Mouse (Mus musculus) layer of hippocampus, adult 11-12 months (tissue): ENCODE data around the gene Alpl.

Experiments used
- DNase-seq: peaks from one replicate; pipeline ENCODE4 v3.0.0; 2022; ENCODE audit warnings: low spot score

Gene Alpl

GRCm38 (mm10) chr4:137717005-137717404 lies 79.2 kb downstream of the Alpl start:
- DNase-seq: no peak

- no peak for DNase-seq
These were observed 82.1 kb downstream of the Alpl start for GRCm38 (mm10) chr4:137714020-137714624.

GRCm38 (mm10) chr4:137712963-137713362 lies 83.2 kb downstream of the Alpl start:
- DNase-seq: no peak

GRCm38 (mm10) chr4:137707216-137707990 lies 88.8 kb downstream of the Alpl start:
- DNase-seq: peak; percentile 68

- no peak for DNase-seq
These were observed 89.7 kb downstream of the Alpl start for GRCm38 (mm10) chr4:137706510-137706909.

- no peak for DNase-seq
These were observed 90.8 kb downstream of the Alpl start for GRCm38 (mm10) chr4:137705379-137705778.

- DNase-seq: no peak
These were observed 91.6 kb downstream of the Alpl start for GRCm38 (mm10) chr4:137704561-137704960.

- no peak for DNase-seq
These were observed 93.1 kb downstream of the Alpl start for GRCm38 (mm10) chr4:137703077-137703476.

- no peak for DNase-seq
These were observed 95.2 kb downstream of the Alpl start for GRCm38 (mm10) chr4:137700960-137701359.

GRCm38 (mm10) chr4:137699264-137700211 lies 96.6 kb downstream of the Alpl start:
- no peak for DNase-seq

- DNase-seq: no peak
These were observed 97.9 kb downstream of the Alpl start for GRCm38 (mm10) chr4:137698076-137698985.

GRCm38 (mm10) chr4:137697156-137697885 lies 98.9 kb downstream of the Alpl start:
- no peak for DNase-seq

GRCm38 (mm10) chr4:137695900-137696299 lies 100.3 kb downstream of the Alpl start:
- DNase-seq: no peak

GRCm38 (mm10) chr4:137695300-137695699 lies 100.9 kb downstream of the Alpl start:
- no peak for DNase-seq

GRCm38 (mm10) chr4:137692107-137692902 lies 103.9 kb downstream of the Alpl start:
- DNase-seq: peak; percentile 53
